Mouse (Mus musculus) liver (tissue): ENCODE measurements around the gene Dcdc2b.
A peak's percentile ranks its signal among the peaks of the same experiment; 100 is the strongest.

ENCODE experiments used
- DNase-seq: peaks from one replicate; pipeline ENCODE4 v3.0.0-alpha.2; 2020; ENCODE audit warnings: mixed read lengths

Gene Dcdc2b

DNA sequence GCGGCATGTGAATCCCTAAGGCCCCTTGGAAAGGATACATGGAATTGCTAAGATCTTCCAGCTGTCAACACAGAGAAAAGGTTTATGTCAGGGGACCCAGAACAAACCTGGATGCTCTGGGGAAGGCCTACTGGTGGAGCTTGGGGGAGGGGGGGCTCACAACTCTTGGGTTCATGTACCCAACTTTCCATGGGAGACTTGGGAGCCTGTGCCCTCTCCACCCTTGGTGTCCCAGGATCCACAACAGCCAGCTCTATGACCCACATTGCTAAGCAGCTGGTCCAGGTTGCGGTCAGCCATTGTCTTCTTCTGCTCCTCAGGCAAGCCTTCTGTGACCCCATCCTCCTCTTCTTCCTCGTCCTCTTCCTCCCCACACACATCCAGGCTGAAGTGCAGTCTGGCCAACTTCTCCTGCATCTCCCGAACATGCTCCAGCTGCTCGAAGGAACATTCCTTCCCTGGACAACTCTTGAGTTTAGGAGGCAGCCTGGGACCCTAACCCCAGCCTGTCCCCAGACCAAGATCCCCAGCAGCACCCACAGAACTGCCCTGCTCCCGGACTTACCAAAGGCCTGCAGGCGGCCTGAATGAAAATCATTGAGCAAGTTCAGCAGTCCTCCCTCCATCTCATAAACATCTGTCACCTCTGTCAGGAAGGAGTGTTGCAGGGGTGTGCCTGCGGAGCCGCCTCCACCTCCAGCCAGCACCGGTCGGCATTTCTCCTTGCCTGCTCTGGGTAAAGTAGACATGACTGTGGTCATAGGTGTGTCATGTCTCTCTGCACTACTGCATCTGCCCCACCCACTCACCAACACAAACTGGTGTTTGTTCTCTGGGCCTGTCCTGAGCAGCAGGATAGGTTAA, 6.6 kb upstream of the Dcdc2b start:
- no peak for DNase-seq

DNA sequence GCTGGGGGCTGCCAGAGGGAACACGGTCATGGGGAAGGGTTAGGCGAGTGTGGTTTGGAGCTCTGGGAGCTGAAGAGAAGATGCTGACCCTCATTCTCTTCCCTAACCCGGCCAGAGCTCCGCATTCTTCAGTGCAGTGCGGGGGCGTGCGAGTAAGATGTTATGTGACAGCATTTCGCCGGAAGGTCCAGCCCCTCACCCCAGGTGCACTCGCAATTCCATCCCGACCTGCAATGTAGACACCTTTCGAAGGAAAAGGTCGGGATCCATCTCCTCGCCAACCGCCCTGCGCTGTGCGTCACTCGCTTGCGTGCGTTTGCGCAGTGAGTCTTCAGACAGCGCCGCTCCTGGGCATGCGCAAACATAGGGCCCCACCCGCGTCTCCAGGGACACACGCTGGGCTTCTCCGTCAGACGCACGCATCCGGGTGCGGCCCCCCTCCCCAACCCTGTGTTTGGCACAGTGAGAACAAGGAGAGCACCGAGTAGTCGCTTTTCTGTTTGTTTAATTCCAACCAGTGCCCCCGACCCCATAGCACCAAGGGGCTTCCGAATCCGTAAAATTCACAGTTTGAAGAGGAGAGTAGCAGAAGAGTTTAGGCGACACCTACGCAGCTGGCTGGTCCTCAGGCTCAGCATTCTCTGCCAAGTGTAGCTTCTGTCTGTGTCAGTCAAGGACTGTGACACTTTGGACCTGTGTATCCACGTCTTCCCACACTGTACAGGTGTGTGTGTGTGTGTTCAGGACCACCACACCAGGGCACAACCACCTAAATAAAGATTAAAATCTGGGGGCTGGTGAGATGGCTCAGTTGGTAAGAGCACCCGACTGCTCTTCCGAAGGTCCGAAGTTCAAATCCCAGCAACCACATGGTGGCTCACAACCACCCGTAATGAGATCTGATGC, 5.0 kb upstream of the Dcdc2b start, which contains the start of gene Iqcc:
TSS of gene Iqcc (minus strand) at position 314 of the 906 bp plus-strand sequence.
- DNase-seq = peak; percentile 95

DNA sequence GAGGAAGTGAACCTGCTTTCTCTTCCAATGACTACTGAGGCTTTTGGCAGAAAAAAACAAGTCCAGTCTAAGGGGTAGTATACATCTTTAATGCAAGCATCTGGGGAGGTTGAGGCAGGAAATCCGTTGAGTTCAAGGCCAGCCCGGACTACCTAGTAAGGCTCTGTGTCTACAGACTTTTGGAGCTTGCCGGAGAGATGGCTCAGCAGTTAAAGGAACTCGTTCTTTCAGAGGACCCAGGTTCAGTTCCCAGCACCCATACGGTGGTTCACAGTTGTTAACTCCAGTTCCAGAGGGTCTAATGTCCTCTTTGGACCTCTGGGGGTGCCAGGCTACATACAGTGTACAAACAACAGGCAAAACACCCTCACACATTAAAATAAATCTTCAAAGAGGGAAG, 4.0 kb upstream of the Dcdc2b start:
- DNase-seq = no peak

DNA sequence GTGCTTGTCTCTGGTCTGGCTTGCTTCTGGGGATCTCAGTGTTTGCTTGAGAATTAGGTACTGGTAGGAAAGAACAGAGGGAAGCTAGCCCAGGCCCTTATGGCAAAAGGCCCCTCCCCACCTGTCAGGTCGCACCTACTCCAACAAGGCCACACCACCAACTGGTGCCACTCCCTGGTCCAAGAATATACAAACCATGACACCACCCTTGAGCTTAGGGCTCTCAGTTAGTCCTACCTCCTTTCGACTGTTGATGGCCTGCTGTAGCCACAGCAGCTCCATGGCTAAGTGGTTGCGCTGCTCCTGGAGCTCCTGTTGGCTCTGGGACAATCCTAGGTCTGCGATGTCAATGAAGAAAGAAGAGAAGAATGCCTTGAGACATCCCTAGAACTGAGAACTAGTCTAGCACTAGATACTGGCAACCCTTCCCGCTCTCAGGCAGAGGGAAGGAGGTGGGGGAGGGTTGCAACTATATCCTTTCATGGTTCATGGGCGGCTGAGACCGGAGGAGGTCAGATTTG, 3.1 kb upstream of the Dcdc2b start:
- no peak for DNase-seq

DNA sequence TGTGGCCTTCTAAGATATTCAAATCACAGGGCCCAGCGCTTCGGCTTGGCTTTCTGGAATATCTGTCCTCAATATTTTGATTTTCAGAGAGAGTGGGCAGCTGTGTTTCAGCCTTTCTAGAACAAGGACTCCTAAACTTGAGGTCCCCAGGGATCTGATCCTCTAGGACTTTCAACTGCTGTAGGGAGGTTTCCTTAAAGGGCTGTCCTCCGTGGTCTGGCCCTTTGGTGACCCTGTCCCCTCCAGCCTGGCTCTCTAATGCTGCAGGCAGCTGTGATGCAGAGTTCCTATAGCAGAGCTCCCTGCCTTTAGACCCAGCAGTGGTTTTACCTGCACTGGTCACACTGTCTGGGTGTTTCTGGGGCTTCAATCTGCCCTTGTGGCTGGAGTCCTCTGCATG, 2.6 kb upstream of the Dcdc2b start:
- no peak for DNase-seq

DNA sequence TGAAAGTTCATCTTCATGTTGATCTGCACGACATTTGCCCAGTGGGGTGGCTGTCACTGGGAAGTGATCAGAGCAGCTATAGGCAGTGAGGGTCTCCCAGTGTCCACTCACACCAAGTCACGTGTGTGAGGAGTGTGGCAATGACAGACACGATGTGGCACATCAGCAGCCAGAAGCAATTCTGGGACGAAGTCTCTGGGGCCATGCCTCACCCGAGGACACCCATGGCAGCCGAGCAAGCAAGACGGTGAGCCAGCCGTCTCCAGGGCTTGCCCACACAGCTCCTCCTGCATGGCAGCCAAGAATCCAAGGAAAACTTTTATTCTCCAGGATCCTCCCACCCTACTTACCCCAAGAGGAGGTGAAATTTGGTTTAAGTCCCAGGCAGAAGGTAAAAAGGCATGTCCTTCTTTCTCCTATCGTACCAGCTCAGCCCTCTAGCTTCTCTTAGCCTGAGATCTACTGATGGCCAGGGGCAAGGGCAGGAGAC, 1.8 kb upstream of the Dcdc2b start:
- DNase-seq = no peak

DNA sequence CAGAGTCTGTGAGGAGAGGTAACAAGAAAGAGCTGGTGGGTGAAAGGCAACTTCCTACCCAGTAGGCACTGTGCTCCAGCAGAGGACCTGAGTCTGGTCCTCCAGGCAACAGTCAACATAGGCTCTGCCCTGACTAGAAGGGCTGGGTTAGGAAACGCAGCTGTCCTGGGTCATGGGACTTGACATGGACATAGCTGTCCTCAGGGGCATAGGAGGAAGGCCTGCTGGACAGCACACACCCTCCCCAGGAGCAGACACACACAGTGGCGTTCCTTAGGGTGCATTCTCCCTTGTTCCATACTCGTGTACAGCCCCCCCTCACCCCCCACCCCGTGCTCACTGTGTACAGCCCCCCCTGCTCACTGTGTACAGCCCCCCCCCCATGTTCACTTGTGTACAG, 3.6 kb downstream of the Dcdc2b start:
- no peak for DNase-seq

DNA sequence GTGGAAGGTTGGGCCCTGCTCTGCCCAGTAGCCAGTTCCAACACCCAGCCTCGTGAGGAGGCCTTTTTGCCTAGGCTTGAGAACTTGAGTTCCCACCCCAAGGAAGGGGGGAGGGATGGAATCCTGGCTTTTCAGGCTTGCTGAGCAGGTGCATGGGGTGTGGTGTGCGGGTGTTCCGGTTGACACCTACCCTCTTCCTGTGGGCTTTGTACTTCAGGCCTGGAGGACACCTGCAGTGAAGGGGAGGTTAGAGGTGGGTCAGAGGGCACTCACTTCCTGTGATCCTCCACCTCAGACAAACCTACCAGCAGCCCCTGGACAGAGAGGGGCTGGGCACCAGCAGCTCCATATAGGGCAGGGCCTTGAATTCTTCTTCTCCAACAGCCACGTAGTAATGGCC, 4.0 kb downstream of the Dcdc2b start:
- DNase-seq = no peak

DNA sequence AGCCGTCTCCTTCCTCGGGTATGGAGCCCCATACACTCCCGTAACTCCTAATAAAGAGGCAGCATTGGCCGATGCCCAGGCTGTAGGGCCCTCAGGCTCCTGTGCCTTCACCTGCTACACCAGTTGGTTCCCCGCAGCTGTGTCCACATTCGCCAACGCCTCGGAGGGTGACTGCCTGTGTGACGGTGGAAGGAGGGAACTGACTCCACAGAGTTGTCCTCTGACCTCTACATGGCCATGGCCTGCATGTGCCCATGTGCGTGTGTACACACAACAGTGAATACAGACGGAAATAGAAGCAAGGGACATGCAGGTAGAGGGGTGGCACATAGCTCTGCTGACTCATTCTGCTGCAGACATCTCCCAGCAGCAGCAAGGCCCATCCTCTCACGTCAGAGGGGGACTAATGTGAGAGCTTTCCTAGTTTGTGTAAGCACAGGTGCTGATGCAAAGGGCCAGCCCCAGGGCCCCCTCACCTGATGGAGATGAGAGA, 4.9 kb downstream of the Dcdc2b start:
- DNase-seq = no peak

DNA sequence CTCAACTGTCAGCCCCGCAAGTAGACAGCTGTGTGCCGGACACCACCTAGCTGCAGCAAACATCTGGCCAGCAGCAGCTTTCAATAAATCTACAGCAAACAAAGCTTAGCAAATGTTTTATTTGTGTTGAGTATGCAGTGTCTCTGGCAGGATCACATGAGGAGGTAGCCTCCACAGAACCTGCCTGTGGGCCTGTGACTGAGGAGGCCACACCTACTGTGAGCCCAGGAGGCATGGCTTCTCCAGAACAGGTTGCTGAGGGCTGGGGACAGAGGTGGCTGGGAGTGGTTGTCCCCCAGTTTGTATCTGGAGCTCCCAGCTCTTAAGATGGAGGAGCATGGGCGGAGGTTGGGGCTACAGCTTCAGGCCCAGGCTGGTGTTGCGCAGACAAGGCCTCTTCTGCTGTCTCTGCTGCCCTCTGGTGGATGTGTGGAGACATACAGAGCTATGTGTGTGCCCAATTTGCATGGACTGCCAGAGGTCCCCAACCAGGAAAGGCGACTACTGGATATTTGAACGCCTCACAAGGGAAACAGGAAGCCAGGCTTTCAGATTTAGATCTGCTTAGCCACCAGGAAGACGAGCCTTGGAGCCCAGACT, 5.5 kb downstream of the Dcdc2b start:
- peak; percentile 90 for DNase-seq

DNA sequence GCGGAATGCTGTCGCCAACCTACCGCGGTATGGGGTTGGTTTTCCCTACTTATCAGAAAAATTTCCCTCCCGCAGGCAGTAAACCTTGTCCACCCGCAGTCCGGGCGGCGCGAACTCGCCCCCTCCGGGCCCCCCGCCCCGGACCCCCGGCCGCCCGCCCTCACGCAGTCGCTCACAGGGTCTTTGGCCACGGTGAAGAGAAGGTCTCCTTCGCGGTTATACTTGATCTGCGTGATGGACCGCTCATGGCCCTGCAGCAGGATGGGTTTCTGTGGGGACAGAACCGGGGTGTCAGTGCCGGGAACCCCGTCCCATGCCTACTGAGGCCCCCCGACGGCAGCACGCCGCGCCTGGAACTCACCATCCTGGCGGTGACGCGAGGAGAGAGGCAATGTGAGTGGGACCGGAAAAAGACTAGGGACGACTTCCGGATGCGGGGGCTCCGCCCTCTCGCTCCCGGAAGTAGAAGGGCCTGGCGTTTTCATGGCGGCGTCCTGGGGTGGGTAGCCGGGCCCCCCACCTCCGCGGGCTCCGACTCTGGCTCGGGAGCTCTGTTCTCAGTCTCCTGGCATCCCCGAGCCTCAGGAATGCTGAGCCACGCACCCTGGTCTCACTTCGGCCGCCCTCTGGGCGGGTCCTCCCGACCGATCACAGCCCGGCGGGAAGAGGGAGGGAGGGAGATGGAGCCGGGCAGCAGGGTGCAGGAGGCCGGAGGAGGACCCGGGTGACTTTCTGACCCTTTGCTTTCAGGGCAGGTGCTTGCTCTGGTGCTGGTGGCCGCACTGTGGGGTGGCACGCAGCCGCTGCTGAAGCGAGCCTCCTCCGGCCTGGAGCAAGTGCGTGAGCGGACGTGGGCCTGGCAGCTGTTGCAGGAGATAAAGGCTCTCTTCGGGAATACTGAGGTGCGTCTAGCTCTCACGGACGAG, 13.6 kb downstream of the Dcdc2b start, which contains the start of the genes Eif3i and Tmem234:
TSS of gene Eif3i (minus strand) at position 416 of the 926 bp plus-strand sequence.
TSS of gene Tmem234 (plus strand) at position 436 of the 926 bp plus-strand sequence.
- DNase-seq = peak; percentile 87

DNA sequence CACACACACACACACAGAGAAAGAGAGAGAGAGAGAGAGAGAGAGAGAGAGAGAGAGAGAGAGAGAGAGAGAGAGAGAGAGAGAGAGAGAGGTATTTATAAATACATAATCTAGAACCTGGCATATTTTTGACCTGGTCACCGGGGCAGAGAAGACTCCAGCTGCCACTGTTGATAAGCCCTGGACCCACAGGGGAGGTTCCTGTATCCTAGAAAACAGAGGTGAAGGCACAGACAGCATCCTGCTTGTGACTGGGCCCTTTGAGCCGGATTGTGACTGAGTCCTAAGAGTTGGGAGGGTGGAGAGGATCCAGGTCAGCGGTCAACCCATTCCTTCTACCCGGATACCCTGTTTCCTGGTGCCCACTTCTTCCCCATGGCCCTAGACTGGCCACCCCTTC, 25.2 kb downstream of the Dcdc2b start:
- DNase-seq = peak; percentile 71

DNA sequence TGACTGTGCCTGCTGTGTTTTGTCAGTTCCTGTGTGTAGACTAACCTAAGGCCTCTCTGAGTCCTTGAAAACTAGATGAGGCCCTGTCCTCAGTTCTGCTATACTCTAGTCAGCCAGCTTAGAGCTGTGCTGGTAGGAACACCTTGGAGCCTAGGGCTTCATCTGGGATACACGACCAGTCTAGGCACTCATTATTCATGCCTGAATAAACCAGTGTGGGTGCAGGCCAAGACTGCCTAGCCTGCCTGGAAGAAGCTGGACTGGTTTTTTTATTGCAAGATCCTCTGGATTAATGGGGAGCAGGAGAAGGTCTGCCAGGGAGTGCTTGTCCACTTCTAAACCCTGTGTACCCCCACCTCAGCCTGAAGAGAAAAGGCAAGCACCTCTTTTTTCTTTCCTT, 27.1 kb downstream of the Dcdc2b start:
- DNase-seq = no peak

DNA sequence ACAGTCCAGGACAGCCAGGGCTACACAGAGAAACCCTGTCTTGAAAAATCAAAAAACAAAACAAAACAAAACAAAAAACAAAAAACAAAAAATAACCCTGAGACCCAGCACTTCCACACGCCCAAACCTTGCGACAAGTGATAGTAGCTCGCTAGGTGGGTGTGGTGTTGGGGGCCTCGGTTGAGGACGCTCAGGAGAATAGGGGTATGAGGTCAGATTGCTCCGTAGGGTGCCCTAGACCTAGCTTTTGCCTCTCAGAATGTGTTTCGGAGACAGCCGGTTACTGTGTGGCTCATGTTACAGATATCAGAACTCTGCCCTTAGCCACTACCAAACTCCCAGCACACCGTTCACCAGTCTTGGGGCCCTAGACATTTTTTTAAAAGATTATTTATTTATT, 28.3 kb downstream of the Dcdc2b start:
- peak; percentile 63 for DNase-seq

DNA sequence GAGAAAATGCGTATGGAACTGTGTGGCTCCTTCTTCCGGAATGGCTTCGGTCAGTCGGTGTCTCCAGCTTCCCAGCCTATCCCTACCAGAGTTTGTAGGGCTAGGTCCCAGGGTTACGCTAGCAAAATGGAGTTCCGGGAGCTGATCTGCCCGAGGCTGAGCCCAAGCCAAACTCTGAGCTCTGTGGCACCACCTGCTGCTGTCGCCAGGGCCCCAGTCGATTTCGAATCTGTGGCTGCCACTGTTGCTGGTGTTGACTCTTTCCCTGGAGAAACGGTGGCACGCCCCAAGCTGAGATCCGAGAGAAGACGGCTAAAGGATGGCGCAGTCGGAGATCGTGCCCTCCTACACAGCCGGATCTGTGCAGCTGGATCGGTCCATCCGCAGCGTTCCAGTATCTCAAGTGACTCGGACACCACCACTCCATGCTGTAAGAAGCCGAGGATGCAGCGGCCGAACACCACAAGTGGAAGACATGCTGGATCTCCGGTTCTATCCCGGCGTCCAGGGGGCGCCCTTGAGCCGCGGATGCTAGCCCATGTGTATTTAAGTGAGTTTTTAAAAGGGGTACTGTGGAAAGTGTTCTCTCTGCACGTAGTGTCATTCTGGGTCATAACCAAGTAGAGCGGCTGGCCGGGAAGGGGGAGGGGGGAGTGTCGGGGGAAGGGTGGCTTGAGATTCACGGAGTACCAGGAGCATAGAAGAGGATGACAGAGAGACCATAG, 29.0 kb downstream of the Dcdc2b start:
- DNase-seq = peak; percentile 92

DNA sequence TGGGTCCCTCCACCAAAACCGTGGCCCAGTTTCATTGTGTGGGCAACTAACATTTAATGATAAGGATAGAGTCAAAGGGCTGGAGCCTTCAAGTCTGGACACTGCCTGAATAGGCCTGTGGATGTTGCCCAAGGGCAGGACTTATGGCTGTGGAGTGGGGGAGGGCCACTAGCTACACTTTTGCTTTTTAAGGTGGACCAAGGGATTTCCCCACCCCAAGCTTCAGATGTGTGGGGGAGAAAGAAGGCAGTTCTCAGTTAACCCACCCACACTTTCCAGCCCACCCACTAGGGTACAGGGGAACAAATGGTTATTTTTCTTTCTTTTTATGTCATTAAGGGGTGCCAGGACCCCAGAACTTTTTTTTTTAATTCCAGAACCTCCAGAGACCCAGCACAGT, 29.7 kb downstream of the Dcdc2b start:
- DNase-seq = no peak

DNA sequence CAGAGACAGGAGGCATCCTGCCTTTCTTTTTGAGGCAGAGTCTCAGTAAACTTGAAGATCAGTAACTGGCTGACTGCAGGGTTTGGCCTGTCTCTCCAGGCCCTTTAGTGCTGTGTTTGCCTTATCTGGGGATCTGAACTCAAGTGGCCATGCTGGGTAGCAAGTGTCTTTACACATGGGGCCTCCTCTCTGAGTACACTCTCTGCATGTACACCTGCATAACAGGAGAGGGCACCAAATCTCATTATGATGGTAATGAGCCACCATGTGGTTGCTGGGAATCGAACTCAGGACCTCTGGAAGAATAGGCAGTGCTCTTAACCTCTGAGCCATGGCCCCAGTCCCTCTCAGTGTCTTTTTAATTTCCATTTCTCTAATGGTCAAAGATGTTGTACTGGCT, 31.8 kb downstream of the Dcdc2b start:
- DNase-seq = no peak

DNA sequence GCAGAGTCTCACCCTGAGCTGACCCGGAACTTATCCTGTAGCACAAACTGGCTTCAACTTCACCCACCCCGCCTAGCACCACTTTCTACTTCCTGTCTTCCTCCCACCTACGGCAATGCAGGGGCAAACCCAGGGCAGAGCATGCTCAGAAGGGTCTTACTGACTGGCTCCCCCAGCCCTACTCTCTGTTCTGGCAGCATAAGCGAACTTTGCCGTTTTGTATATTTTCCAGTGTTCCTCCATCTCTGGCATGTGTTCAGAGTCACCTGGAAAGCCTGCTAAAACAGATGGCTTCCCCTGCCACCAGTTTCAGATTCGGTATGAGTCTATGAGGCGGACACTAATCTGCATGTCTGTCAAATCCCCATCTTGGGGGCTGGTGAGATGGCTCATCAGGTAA, 33.7 kb downstream of the Dcdc2b start:
- no peak for DNase-seq

DNA sequence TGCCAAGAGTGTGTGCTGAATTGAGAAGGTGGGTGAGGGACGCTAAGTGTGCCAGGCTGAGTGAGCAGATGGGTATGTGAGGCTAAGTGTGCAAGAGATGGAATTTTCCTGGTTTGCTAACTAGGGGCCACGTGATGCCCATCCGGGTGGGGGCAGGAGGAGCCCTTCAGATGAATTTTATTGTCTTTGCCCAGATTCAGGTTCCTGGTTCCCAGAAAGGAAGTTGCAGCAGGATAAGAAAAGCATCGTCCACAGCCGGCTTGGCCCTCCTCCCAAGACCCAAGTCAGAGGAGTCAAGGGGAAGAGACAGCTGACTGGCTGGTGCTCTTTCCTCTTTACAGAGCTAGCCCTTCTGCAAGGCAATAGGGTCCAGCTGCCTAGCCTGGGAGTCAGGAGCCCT, 35.6 kb downstream of the Dcdc2b start, which contains the start of gene Fam167b:
TSS of gene Fam167b (minus strand) at position 84 of the 400 bp plus-strand sequence.
- DNase-seq = no peak

DNA sequence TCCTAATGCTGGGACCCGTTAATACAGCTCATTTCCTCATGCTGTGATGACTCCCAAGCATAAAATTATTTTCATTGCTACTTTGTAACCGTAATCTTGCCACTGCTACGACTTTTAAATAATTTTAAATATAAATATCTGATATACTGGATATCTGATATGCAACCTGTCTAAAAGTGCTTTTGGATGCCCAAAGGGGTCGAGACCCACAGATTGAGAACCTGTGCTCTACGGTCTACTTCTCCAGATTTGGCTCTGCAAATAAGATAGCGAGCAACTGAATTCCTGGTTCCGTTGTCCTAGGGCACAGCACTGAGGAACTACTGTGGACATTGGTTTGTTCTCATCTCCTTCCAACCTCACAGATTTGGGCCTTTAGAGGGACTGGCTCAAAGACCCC, 36.4 kb downstream of the Dcdc2b start:
- no peak for DNase-seq
